ENCODE assay signal across 1 mouse cellular context in genomic region chr10:127188079-127188453, GRCm38 (mm10).
TF ChIP-seq lines count a peak whose summit lies in the region.

No protein-coding gene starts in this region.

TF ChIP-seq in MEL, 35 proteins besides CTCF, POLR2A, EP300 and RAD21 (continued from another document):
- TF ChIP-seq MAZ (IDR thresholded peaks at IDR 0.05; ENCODE audit: low read depth, low read length): no peak
- no peak for TF ChIP-seq TAL1 (IDR thresholded peaks at IDR 0.05; ENCODE audit: low read length)
- TF ChIP-seq ZMIZ1 (IDR thresholded peaks at IDR 0.05; ENCODE audit: low read depth, low read length): no peak
- no peak for TF ChIP-seq SIN3A (IDR thresholded peaks at IDR 0.05; ENCODE audit: low read length)
- TF ChIP-seq ELF1 (IDR thresholded peaks at IDR 0.05; ENCODE audit: low read depth, low read length): no peak
- no peak for TF ChIP-seq MEF2A (IDR thresholded peaks at IDR 0.05; ENCODE audit: extremely low read depth, insufficient replicate concordance, low read depth, low read length, poor library complexity, severe bottlenecking)
- TF ChIP-seq USF1 (IDR thresholded peaks at IDR 0.05; ENCODE audit: low read depth, low read length): no peak
- no peak for TF ChIP-seq CHD1 (IDR thresholded peaks at IDR 0.05; ENCODE audit: low read depth, low read length)
- TF ChIP-seq SMC3 (IDR thresholded peaks at IDR 0.05; ENCODE audit: low read depth, low read length): no peak
TF ChIP-seq in MEL: peak in this region for 0.
